In the genomic region with DNA sequence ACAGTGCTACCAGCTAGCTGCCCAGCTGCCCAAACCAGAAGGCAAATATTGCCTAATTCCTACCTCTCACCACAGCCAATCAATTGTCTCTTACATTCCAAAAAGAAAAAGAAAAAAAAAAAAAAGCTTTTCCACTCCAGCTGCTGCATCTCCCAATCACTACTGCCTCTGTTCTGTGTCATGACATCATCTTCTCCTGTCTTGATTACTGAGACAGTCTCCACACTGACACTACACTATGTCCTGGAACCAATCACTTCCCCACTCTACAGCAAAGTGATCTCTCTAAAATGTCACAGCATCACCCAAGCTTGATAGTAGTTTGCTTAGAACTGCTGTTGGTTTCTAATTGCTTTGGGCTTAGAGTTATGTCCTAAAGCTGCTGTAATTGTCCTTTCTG, we compare ENCODE assay signal across 13 mouse cellular contexts.
"Had no signal": no experiment of that assay in that cellular context is flagged by ENCODE, and none has a peak within 500 bp of the region (broad histone marks: within the 10 kb centered on the region; RNA-seq: fewer than 3 reads in every experiment).

No protein-coding gene starts in this region.

- H3K27ac ChIP-seq: limb, embryonic 15.5 days; liver, embryonic 12.5 days; midbrain, embryonic 12.5 days; neural tube, embryonic 13.5 days; stomach, embryonic 15.5 days had no signal

- H3K4me3 ChIP-seq: limb, embryonic 15.5 days; liver, embryonic 12.5 days; midbrain, embryonic 12.5 days; neural tube, embryonic 13.5 days; stomach, embryonic 15.5 days had no signal

- H3K36me3 ChIP-seq: limb, embryonic 15.5 days; liver, embryonic 12.5 days; midbrain, embryonic 12.5 days; neural tube, embryonic 13.5 days; stomach, embryonic 15.5 days had no signal

- H3K9ac ChIP-seq: limb, embryonic 15.5 days; liver, embryonic 12.5 days; midbrain, embryonic 12.5 days; neural tube, embryonic 13.5 days; stomach, embryonic 15.5 days had no signal

- H3K9me3 ChIP-seq: limb, embryonic 15.5 days; liver, embryonic 12.5 days; midbrain, embryonic 12.5 days; neural tube, embryonic 13.5 days; stomach, embryonic 15.5 days had no signal

- H3K4me2 ChIP-seq: limb, embryonic 15.5 days; liver, embryonic 12.5 days; midbrain, embryonic 12.5 days; neural tube, embryonic 13.5 days; stomach, embryonic 15.5 days had no signal

- ATAC-seq: intestine, embryonic 16.5 days; liver, embryonic 12.5 days; midbrain, embryonic 16.5 days had no signal

- H3K27me3 ChIP-seq: liver, embryonic 12.5 days; neural tube, embryonic 13.5 days; stomach, embryonic 15.5 days had no signal

- DNase-seq: kidney, adult 8-10 months; kidney, postnatal 25 days; left cerebral cortex, postnatal 4 days; right cerebral cortex, postnatal 14 days; thymus, adult 2 months; thymus, postnatal 25 days had no signal

- H3K4me1 ChIP-seq: limb, embryonic 15.5 days; liver, embryonic 12.5 days; midbrain, embryonic 12.5 days; neural tube, embryonic 13.5 days; stomach, embryonic 15.5 days had no signal
